Mouse (Mus musculus) adipocyte (in vitro differentiated cells): ENCODE results near the gene Slit3.

Source experiments
- DNase-seq: peaks from one replicate; pipeline ENCODE4 v3.0.0-alpha.2; 2016; ENCODE audit warnings: low spot score

Gene Slit3

GRCm38 (mm10) chr11:35305910-35306309 is 184.9 kb downstream of the Slit3 start:
- no peak for DNase-seq

- no peak for DNase-seq
Observed at GRCm38 (mm10) chr11:35306922-35307321, 185.9 kb downstream of the Slit3 start.

GRCm38 (mm10) chr11:35307992-35308391 is 187.0 kb downstream of the Slit3 start:
- DNase-seq, result no peak

GRCm38 (mm10) chr11:35315449-35316028 is 194.5 kb downstream of the Slit3 start:
- DNase-seq, result no peak

DNA sequence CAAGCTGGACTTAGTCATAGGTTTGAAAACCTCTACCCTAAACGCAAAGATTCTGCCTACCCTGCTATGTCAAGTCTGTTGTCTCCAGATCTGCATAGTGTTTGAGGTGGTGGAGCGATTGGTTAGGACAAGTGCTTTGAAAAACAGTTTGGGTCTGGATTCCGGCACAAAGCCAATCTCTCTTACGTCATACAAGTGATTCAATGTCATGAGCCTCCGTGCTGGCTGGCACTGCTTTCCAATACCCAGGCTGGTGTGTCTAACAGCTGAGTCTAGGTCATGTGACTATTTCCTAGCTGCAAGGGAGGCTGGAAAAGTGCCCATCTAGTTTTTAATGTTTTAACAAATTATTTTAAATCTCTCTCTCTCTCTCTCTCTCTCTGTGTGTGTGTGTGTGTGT is 196.2 kb downstream of the Slit3 start:
- peak; percentile 82 for DNase-seq

DNA sequence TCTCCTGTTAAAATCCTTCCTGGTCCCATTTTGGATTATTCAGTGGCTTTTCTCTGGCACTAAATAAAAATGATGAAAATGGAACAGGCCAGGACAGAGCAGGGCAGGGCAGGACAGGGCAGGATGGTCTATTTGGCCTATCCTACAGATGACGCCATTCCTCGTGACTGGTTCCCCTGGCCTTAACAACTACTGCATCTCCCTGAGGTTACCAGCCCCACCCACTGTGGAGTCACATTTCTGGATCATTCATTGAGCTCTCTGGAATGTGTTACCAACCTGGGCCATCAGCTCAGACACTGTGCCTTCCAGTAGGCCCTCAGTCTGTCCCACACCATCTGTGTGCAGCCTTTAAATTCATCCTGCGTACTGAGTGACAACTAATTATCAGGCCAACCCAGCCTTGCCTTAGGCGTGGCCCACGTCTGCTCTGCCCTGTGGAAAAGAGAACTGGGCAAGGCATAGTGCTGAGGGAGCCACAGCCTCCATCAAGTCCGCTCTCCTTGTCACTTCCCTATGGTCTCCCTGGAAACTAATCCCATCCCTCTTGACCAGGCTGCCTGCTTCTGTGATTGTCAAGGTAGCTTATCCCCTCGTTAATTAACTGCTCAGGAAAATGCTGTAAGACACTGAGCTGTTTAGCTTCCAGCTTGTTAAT is 196.9 kb downstream of the Slit3 start:
- DNase-seq, result no peak

DNA sequence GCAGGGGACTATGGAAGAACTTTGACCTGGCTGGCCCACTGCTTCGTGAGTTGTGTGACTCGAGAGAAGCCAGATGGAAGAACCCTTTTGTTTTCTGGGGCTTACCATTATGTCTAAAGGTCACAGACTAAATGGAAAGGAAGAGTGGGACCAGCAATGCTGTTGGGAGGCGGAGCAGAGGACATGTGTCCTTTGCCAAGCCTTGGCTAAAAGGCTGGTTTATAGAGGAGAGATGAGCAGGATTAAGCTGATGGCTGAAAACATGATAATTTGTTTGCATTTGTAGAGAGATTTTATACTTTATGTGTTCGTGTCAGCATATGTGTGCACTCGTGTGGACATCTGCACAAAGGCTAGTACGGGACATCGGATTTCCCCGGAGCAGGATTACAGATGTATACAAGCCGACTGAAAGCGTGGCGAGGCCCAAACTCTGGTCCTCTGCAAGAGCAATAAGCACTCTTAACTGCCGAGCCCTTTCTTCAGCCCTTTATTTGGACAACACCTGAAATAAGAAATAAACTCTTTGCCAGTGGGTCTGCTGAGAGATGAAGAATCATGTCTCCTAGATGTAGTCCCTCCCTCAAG is 197.5 kb downstream of the Slit3 start:
- DNase-seq, result peak; percentile 27

- no peak for DNase-seq
Observed at GRCm38 (mm10) chr11:35320518-35320917, 199.5 kb downstream of the Slit3 start.

DNA sequence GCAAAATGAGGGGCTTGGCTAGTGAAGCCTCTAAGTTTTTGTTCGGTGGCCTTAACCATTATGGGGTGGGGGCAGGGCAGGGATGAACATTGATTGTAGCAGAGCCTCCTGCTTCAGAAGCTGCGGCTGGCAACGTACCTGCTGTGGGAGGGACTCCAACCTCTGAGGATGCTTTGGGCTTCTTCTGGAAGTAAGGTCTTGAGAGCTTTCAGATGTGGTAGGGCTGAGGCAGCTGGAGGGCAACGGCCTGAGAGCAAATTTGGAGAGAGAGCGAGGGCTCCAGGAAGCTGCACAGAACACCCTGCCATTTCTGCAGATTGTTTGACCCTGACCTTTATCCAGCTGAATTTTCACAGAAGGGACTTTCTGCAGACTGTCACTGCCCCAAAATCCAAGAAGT is 203.4 kb downstream of the Slit3 start:
- DNase-seq, result no peak

DNA sequence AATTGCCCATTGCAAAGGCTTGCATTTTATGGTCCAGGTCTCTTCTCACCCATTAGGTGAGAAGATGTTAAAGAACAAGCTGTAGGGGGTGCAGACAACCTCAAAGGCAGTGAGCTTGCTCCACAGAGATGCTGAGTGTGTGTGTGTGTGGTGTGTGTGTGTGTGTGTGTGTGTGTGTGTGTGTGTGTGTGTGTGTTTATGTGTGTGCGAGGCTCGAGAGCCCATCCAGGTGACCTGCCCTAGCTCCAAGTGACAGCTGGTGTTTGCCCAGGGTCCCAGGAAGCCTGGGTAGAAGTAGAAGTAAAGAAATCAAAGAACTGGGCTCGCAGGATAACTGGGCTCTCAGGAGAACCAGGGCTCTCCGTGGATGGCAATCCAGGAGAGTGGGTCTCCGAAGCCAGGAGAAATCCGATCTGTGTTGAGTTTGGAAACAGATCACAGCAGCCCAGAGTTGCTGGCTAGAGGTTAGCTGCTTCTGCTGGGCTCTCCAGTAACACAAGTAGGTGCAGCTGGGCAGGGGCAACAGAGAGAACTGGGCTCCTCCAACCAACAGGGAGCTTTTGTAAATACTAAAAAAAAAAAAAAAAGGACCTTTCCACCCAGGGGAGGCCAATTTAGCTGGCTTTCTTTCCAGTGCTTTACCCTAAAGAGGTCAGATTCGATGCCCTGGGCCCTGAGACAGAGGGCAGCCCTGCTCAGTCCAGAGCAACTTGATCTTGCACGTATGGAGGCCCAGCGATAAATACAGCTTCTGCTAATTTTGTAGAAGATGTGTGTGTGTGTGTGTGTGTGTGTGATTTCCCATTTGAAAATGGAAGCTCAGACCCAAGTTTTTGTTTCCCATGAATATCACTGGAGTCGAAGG is 204.3 kb downstream of the Slit3 start:
- DNase-seq, result no peak

DNA sequence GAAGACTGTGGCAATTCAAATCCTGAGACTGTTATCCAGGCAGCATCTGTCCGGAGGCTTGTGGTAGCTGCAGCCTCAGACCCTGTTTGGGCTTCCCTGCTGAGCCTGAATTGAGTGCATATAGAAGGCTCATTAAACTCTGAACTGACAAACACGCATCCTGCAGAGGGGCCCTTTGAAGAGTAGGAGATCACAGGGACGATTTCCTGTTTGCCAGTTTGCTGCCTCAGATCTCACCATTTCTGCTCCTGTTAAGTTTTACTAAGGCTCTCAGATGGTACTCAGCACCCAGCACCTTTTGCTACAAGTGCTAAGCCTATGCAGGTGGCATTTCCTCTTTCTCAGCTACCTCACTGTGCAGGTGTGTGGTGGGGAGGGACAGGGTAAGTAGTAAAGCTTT is 205.3 kb downstream of the Slit3 start:
- no peak for DNase-seq

GRCm38 (mm10) chr11:35327899-35328298 is 206.9 kb downstream of the Slit3 start:
- no peak for DNase-seq

- DNase-seq, result no peak
Observed at GRCm38 (mm10) chr11:35331476-35331875, 210.5 kb downstream of the Slit3 start.

DNA sequence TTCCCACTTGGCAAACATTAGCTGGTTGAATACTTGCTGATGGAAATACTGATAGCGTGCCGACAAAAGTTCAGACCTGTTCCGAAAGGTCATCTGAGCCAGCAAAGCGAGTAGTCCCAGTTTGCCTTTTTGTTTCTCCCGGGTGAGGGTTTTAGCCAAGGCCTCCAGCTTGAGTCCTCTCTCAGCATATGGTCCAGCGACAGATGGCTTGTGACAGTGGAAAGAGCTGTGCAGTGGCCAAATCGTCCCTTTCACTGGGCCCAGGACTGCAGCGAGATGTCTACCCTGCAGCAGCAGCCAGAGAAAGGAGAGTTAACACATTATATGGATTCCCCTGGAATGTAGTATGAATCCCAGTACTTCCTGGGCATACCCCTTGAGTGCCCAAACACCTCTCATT is 215.5 kb downstream of the Slit3 start:
- no peak for DNase-seq

DNA sequence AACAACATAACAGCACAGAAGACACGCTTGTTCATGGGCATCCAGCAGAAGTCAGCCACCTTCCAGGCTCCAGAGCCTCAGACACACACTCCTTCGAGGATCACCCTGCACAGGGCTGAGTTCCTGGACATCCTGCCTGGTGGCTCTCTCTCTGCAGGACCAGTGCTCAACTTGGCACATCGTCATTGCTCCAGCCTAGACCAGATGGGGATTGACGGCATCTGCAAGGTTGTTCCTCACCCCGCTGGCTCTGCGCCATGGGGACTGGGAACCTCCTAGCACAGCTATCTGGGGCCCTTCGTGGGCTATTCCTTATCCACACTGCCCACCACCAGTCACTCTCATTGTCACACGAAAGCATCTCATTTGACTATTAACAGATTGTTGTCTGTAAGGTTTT is 216.5 kb downstream of the Slit3 start:
- DNase-seq, result no peak

- DNase-seq, result no peak
Observed at GRCm38 (mm10) chr11:35337927-35338819, 217.1 kb downstream of the Slit3 start.

DNA sequence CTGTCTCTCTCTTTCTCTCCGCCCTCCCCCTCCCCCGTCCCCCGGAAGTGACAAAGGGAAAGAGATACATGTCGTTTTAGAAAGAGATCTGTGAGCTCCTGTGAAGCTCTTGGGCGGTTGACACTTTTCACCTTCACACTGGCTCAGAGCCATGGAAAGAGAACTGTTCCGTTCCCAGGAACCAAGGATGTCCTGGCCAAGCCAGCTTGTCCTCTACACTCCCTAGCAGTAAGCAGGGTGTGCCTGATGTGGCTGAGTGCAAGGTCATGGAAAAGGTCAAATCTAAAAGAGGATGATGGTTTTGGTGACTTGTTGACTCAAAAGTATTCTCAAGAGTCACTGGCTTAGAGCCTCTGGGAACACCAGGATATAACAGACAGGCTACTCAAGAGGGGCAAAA is 219.7 kb downstream of the Slit3 start:
- no peak for DNase-seq

DNA sequence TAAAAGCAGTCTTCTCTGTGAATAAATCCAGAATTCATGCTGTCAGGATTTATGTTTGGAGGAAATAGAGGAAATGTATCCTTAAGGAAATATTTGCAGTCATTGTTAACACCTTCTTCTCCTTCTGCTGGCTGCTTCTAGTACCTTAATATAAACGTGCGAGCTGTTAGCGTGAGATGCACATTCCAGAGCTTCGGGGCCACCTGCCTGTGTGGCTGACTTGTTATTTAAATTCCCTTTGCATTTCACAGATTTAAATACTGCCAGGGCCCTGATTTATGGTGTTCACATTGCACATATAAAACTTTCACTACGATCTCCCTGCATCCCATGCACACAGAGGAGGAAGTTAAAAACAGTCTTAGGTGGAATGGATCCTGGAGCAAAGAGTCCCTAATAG is 221.5 kb downstream of the Slit3 start:
- no peak for DNase-seq

DNA sequence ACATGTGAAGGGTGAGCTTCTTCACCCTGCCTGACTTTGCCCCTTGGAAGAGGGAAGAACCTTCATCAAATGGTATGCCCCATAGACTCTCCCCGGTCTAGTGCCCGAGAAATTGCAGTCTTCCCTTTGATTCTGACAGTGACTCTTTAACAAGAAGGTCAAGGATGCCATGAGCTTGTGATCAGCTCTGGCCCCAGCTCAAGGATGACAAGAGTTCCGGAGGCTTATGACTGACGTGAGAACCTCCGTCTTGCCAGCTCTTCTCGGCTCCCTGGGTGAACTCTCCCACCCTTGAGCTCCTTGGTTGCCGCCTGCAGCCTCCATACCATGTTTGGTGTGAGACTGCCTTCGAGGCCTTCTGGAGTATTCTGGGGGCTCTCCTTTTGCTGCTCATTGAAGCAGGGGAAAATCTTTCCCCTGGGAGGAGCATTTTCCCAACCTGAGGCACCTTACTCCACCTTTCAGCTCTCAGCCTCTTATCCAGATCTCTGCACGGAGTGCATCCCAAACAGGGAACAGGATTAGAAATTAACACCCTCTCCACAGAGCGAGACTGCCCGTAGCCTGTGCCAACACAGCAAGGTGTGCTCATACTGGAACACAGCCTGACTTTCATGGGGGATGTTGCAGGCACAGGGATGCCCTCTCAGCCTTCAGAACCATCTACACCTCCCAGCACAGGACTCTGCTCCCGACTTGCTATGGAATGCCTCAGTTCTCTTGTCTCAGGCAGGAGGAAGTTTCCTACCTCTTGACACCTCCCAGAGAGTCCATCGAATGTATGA is 224.9 kb downstream of the Slit3 start:
- DNase-seq, result no peak

GRCm38 (mm10) chr11:35348099-35348498 is 227.1 kb downstream of the Slit3 start:
- DNase-seq, result no peak

DNA sequence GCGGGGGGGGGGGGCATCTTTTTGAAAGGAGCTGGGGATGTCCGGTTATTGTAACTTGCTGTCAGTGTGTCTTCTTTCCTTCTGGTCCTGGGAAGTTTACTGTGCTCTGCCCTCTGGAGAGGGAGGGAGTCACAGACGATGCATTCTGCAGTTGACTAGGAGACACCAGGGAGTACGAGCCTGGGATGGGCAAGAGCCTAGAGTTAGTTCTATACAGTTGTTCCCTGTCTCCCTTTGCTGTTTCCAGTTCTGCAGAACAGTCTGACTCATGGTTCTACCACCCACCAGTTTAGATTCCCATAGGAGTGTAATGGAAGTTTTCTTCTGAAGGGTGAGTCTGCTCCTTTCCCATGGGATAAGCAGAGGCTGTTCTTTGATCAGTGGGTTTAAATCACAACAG is 229.9 kb downstream of the Slit3 start:
- no peak for DNase-seq
